Mouse (Mus musculus) gastrocnemius, postnatal 25 days (tissue): ENCODE results near the gene 1700016K19Rik. TPM values are rescaled to one million over a fixed set of nuclear protein-coding genes. Genes with fewer than 3 reads are reported as not detected.

Experiments
- DNase-seq: peaks from one replicate; pipeline ENCODE4 v3.0.0; 2022
- long read RNA-seq, 2 experiments: library from polyadenylated mRNA; stranded (forward); transcript quantifications; one replicate each; pipeline ENCODE4 v2.0.0; 2021
- total RNA-seq, 2 experiments: library from RNA; stranded (reverse); gene quantifications; 1 replicate in 1 of 2; 2 replicates in 1 of 2; pipeline ENCODE4 v1.2.3; 2021

1700016K19Rik gene
- total RNA-seq = not detected
- long read RNA-seq, experiment 1 = 0 reads
- long read RNA-seq, experiment 2 = 0 reads

- peak; percentile 48 for DNase-seq
These were observed at the start of gene 1700016K19Rik for GRCm38 (mm10) chr11:75999440-76000155. Gene 1700016K19Rik (plus strand): TSS chr11:75999912.

- DNase-seq = no peak
These were observed 49.3 kb upstream of the 1700016K19Rik start for GRCm38 (mm10) chr11:75950459-75950858.

DNA sequence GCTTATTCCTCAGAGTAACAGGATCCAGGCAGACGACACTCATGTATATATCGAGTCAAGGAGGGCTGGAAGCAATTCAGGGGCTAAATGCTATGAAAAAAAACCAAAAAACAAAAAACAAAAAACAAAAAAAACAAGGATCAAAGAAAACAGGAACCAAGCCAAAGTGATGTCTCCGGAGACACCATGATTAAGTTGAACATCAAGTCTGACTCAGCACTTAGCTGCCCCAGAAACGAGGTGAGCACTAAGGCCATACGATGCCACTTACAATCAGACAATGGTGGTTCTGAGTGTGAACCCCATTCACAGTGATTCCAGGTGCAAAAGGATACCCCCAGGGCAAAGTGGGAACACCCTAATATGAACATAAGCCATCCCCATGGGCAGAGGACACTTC is 47.8 kb upstream of the 1700016K19Rik start:
- no peak for DNase-seq

DNA sequence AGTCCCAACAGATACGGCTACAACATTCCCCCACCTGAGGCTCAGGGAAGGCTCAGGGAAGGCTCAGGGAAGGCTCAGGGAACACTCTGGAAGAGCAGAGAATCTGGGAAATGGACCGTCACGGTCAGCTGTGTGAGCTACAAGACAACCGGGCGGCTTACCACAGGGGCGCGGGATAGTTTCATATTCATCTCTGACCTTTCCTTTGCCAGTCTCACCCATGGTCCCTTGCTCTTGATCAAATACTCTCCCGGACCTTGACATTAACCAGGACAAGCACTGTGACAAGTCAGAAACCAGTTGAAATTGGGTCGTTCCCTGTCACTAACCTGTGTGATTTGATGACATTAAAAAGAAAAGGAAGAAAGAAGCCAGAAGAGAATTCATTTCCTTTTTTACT is 44.8 kb upstream of the 1700016K19Rik start:
- no peak for DNase-seq

GRCm38 (mm10) chr11:75956651-75957050 is 43.1 kb upstream of the 1700016K19Rik start:
- DNase-seq = no peak

- DNase-seq = no peak
These were observed 42.4 kb upstream of the 1700016K19Rik start for GRCm38 (mm10) chr11:75957124-75957832.

DNA sequence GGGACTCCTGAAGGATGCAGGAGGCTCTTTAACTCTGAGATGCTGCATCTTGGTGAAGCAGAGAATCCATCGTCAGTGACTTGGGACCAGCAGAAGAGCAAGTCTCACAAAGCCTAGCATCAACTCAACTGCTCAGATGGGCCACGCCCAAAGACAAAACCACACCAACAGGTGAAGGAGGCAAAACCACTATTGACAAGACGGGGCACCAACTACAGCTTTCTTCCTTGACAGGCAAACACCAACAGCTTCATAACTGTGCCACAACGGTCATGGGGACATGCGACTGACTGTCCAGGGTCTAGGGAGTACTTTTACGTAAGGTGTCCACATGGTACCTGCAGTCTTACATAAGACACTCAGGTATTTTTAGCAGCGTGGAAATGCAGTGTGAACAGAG is 37.9 kb upstream of the 1700016K19Rik start:
- DNase-seq = no peak

DNA sequence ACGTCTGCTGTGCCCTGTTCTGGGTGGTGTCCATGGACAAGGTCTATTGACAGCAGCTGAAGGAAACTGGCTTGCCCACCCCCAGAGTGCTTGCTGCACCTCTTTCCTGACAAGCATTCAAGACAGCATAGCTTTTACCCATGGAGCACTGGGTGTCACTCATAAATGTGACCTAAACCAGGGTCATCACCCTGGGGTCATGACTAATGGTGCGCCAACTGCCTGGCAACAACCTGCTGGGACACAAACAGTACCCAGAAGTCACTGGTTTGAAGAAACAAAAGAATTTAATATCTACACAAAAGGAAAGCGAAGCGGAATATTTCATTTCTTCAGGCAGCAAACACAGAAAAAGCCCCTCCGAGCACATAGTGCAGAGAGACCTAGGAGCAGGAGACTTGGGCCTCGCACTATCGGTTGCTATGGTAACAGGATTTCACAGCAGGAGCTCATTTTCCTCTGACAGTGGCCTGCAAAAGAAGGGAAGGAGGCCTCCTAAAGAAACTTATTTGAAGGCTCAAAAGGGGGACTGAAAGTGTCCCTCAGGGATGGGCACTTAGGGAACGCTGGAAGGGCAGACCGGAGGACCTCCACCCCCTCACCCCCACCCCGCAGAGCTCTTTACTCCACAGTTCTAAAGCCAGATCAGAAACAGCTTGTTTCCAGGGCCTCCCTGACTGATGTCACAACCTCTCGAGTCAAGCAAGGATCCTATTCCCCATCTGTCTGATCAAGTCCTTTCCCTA is 35.8 kb upstream of the 1700016K19Rik start:
- no peak for DNase-seq

DNA sequence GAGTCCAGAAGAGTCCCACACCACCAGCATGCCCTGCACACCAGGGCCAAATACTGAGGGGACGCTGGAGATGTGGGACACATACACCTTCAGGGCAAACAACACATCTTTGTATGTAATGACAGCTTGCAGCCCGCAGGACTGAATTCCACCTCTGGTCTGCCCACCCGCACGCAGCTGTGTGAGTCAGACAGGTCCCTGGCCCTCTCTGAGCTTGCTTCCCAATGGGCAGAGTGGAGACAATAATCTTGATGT is 35.3 kb upstream of the 1700016K19Rik start:
- DNase-seq = no peak

DNA sequence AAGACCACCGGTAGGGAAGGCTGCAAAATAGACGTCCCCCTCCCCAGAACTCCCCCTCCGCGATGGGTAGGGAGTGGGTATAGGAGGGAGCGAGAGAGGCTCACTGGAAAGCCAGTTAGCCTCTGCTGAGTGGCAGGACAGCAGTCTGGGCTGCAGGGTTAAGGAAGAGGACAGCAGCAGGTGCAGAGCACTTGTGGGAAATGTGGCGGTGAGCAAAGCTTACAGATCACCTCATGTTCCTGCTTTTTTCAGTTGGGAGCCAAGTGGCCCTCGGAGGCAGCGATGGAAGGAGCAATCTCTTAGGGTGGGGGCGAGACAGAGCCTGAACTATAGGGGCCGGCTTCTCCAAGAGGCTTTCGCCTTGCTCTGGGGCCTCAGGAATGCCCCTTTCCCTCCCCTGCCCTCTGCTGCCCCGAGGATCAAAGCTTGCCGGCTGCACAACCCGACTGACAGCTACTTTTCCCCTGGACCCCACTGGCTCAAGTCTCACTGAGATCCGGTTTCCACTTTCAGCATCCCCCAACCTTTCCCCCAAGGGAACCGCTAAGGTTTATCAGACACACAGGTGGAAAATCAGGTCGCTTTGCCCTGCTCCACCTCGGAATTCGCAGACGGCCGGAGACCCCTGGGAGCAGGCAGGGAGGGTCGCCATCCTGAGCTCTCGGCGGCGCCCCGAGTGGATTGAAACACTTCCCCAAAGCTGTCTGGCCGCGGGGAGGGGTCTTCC is 33.9 kb upstream of the 1700016K19Rik start:
- peak; percentile 7 for DNase-seq

DNA sequence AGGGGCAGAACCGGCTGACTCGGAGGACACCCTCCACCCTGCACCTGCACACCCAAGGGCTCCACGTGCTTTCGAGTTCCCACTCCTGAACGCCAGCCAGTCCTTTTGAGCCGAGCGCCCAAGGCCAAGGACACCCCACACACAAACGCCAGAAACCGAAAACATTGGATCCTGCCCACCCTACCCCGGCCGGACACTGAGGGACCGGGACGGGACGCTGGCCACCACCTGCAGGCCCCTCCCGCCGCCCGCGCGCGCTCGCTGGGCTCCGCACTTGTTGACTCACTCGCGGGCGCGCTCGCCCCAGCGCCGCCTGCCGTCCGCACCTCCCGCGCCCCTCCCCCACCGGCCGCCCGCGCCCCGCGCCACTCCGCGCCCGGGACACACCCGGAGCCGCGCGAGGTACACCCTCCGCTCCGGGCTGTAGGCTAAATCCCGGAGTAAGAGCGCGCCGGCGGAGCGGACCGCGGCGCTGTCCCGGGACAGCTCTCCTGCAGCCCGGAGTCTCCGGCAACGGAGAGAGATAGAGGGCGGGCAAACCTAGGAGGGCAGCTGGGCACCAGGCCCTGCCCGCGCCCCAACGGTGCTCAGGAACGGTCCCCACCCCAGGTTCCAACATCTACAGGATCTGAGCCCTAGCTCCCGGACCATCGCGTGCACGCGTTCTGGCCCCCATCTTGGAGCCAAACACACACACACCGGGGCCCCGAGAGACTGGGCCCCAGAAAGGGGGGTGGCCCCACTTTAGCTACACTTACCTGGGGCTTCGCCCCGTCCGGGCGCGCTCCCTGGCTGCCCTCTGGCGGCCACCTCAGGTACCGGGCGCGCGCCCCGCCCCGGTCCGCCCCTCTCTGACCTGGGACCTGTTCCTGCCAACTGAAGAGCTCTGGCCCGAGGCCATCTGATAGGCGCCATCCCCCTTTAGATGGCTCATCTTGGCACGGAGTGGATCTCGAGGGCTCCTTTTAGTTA is 33.0 kb upstream of the 1700016K19Rik start:
- DNase-seq = peak; percentile 76

DNA sequence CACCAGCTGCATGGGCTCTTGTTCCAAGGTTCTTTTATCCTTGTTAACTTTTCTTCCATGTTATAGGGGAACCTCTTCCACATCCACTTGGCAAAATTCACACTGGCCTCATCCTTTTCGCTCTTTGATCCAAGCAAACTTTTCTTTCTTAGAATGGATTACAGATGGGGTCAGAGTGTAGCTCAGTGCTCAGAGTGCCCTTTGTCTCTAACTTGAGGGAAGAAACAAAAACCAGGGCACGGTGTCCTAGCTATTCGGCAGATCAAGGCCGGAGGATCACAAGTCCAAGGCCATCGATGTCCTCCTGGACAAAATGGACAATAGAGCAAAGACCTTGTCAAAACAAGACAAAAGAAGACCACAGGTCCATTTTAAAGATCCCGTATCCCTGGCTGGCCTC is 31.0 kb upstream of the 1700016K19Rik start:
- no peak for DNase-seq

GRCm38 (mm10) chr11:75970629-75971028 is 29.1 kb upstream of the 1700016K19Rik start:
- DNase-seq = no peak

- no peak for DNase-seq
These were observed 27.5 kb upstream of the 1700016K19Rik start for GRCm38 (mm10) chr11:75972188-75972587.

- no peak for DNase-seq
These were observed 26.7 kb upstream of the 1700016K19Rik start for GRCm38 (mm10) chr11:75972916-75973567.

DNA sequence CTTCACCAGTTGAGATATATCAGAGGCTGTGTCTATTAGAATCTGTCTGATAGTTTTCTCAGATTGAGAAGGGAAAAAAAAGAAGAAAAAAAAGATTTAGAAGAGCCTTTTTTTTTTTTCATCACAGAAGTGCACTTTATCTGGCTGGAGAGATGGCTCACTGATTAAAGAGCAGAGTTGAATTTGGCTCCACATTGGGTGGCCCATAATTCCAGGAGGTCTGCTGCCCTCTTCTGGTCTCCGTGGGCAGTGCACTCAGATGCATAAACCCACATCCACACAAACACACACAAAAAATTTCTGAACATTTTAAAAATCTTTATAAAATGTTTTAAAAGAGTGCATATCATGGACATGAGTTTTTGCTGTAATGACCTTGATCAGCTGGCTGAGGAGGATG is 25.7 kb upstream of the 1700016K19Rik start:
- DNase-seq = no peak

- DNase-seq = no peak
These were observed 23.0 kb upstream of the 1700016K19Rik start for GRCm38 (mm10) chr11:75976748-75977147.

- no peak for DNase-seq
These were observed 21.7 kb upstream of the 1700016K19Rik start for GRCm38 (mm10) chr11:75978051-75978450.

DNA sequence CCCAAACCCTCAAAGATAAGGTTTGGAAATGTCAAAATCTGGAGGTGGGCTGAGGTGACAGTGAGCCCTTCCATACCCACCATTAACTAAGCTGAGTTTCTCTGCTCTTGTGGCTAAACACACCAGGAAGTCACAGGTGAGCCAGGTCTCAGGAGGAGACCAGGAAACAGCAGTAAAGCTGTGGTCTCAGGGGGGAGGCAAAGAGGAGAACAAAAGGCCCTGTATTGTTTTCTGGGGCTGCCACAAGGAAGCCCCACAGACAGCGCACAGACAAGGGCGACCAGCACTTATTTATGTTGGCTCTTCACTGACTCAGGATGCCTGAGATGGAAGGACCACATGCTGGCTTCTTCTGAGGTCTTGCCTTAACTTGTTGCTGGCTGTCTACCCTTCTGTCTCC is 19.3 kb upstream of the 1700016K19Rik start:
- DNase-seq = no peak

GRCm38 (mm10) chr11:75983194-75983593 is 16.5 kb upstream of the 1700016K19Rik start:
- DNase-seq = no peak

GRCm38 (mm10) chr11:75984581-75984980 is 15.1 kb upstream of the 1700016K19Rik start:
- DNase-seq = no peak
